Mouse (Mus musculus): ENCODE results near the gene Slc31a2. TPM values are rescaled to one million over a fixed set of nuclear protein-coding genes. Genes with fewer than 3 reads are reported as not detected.

Gene Slc31a2
- total and polyA plus RNA-seq, 3 experiments = 6.2 to 8.6 (median 6.9) TPM

Other genes starting within 250 kb of the Slc31a2 start
- not detected in 2 replicates for gene Mup20, start 208.4 kb upstream of the Slc31a2 start, total RNA-seq (2012; rRNA removed)
- gene Mup20, start 208.4 kb upstream of the Slc31a2 start, total RNA-seq (2014; rRNA removed) = not detected in 2 replicates
- gene Mup20, start 208.4 kb upstream of the Slc31a2 start, polyA plus RNA-seq (2012; ENCODE audit: insufficient read length, low read depth) = not detected in 2 replicates
- not detected in 2 replicates for gene Mup3, start 175.2 kb upstream of the Slc31a2 start, total RNA-seq (2012; rRNA removed)
- gene Mup3, start 175.2 kb upstream of the Slc31a2 start, total RNA-seq (2014; rRNA removed) = not detected in 2 replicates
- not detected in 2 replicates for gene Mup3, start 175.2 kb upstream of the Slc31a2 start, polyA plus RNA-seq (2012; ENCODE audit: insufficient read length, low read depth)
- not detected in 2 replicates for gene Mup21, start 111.7 kb upstream of the Slc31a2 start, total RNA-seq (2012; rRNA removed)
- not detected in 2 replicates for gene Mup21, start 111.7 kb upstream of the Slc31a2 start, total RNA-seq (2014; rRNA removed)
- not detected in 2 replicates for gene Mup21, start 111.7 kb upstream of the Slc31a2 start, polyA plus RNA-seq (2012; ENCODE audit: insufficient read length, low read depth)
- gene Zfp37, start 31.5 kb upstream of the Slc31a2 start, total RNA-seq (2012; rRNA removed) = not detected in 2 replicates
- gene Zfp37, start 31.5 kb upstream of the Slc31a2 start, total RNA-seq (2014; rRNA removed) = not detected in 2 replicates
- gene Zfp37, start 31.5 kb upstream of the Slc31a2 start, polyA plus RNA-seq (2012; ENCODE audit: insufficient read length, low read depth) = not detected in 2 replicates
- 30.4 and 30.8 TPM in 2 replicates for gene Fkbp15, start 98.0 kb downstream of the Slc31a2 start, total RNA-seq (2012; rRNA removed)
- 24.0 and 25.9 TPM in 2 replicates for gene Fkbp15, start 98.0 kb downstream of the Slc31a2 start, total RNA-seq (2014; rRNA removed)
- gene Fkbp15, start 98.0 kb downstream of the Slc31a2 start, polyA plus RNA-seq (2012; ENCODE audit: insufficient read length, low read depth) = 32.9 and 35.1 TPM in 2 replicates
- gene Slc31a1, start 98.2 kb downstream of the Slc31a2 start, total RNA-seq (2012; rRNA removed) = 14.0 and 16.5 TPM in 2 replicates
- 18.1 and 19.7 TPM in 2 replicates for gene Slc31a1, start 98.2 kb downstream of the Slc31a2 start, total RNA-seq (2014; rRNA removed)
- 30.3 and 32.5 TPM in 2 replicates for gene Slc31a1, start 98.2 kb downstream of the Slc31a2 start, polyA plus RNA-seq (2012; ENCODE audit: insufficient read length, low read depth)
- 78.2 and 103 TPM in 2 replicates for gene Cdc26, start 146.1 kb downstream of the Slc31a2 start, total RNA-seq (2012; rRNA removed)
- 256 and 258 TPM in 2 replicates for gene Cdc26, start 146.1 kb downstream of the Slc31a2 start, total RNA-seq (2014; rRNA removed)
- gene Cdc26, start 146.1 kb downstream of the Slc31a2 start, polyA plus RNA-seq (2012; ENCODE audit: insufficient read length, low read depth) = 105 and 125 TPM in 2 replicates
- gene Prpf4, start 146.2 kb downstream of the Slc31a2 start, total RNA-seq (2012; rRNA removed) = 18.1 and 22.5 TPM in 2 replicates
- 33.5 and 33.9 TPM in 2 replicates for gene Prpf4, start 146.2 kb downstream of the Slc31a2 start, total RNA-seq (2014; rRNA removed)
- 31.6 and 33.7 TPM in 2 replicates for gene Prpf4, start 146.2 kb downstream of the Slc31a2 start, polyA plus RNA-seq (2012; ENCODE audit: insufficient read length, low read depth)
- 3.5 and 4.1 TPM in 2 replicates for gene Rnf183, start 172.7 kb downstream of the Slc31a2 start, total RNA-seq (2012; rRNA removed)
- gene Rnf183, start 172.7 kb downstream of the Slc31a2 start, total RNA-seq (2014; rRNA removed) = 3.6 and 4.4 TPM in 2 replicates
- 3.8 and 4.0 TPM in 2 replicates for gene Rnf183, start 172.7 kb downstream of the Slc31a2 start, polyA plus RNA-seq (2012; ENCODE audit: insufficient read length, low read depth)
- gene Wdr31, start 208.3 kb downstream of the Slc31a2 start, total RNA-seq (2012; rRNA removed) = 4.4 and 5.0 TPM in 2 replicates
- gene Wdr31, start 208.3 kb downstream of the Slc31a2 start, total RNA-seq (2014; rRNA removed) = 3.0 and 3.4 TPM in 2 replicates
- 3.8 and 4.7 TPM in 2 replicates for gene Wdr31, start 208.3 kb downstream of the Slc31a2 start, polyA plus RNA-seq (2012; ENCODE audit: insufficient read length, low read depth)
- gene Bspry, start 217.5 kb downstream of the Slc31a2 start, total RNA-seq (2012; rRNA removed) = 1.1 and 1.2 TPM in 2 replicates
- 0.86 and 0.95 TPM in 2 replicates for gene Bspry, start 217.5 kb downstream of the Slc31a2 start, total RNA-seq (2014; rRNA removed)
- 0.53 and 1.2 TPM in 2 replicates for gene Bspry, start 217.5 kb downstream of the Slc31a2 start, polyA plus RNA-seq (2012; ENCODE audit: insufficient read length, low read depth)
- gene Hdhd3, start 240.9 kb downstream of the Slc31a2 start, total RNA-seq (2012; rRNA removed) = 4.7 and 6.1 TPM in 2 replicates
- gene Hdhd3, start 240.9 kb downstream of the Slc31a2 start, total RNA-seq (2014; rRNA removed) = 2.9 and 4.5 TPM in 2 replicates
- gene Hdhd3, start 240.9 kb downstream of the Slc31a2 start, polyA plus RNA-seq (2012; ENCODE audit: insufficient read length, low read depth) = 4.7 and 5.3 TPM in 2 replicates